Mouse (Mus musculus): ENCODE measurements around the gene Zxdb. TPM values are rescaled to one million over a fixed set of nuclear protein-coding genes. Genes with fewer than 3 reads are reported as not detected.
"Not testable (repeated sequence)": the region's sequence is repeated elsewhere in the genome, so short reads cannot be mapped to it uniquely, and the experiment has no call there.

Gene Zxdb
- polyA plus RNA-seq (2014; fragmentation: Nextera tagmentation; extraction: Ambion mirVana) = 1.6 and 2.4 TPM in 2 replicates

GRCm38 (mm10) chrX:94724192-94724971 lies at the start of gene Zxdb:
TSS of gene Zxdb (plus strand) at chrX:94724569.
- H3K9ac ChIP-seq (ENCODE audit: low read length); H3K9me3 ChIP-seq (ENCODE audit: control insufficient read depth, low read length); H3K4me1 ChIP-seq (ENCODE audit: control insufficient read depth, insufficient read depth, low read length); H3K4me2 ChIP-seq (ENCODE audit: low read depth); H3K27me3 ChIP-seq (ENCODE audit: control insufficient read depth, insufficient read depth, low read length); H3K36me3 ChIP-seq (ENCODE audit: control insufficient read depth, insufficient read depth, low read length); H3K27ac ChIP-seq (ENCODE audit: low read depth, low read length); DNase-seq (ENCODE audit: low spot score): not testable (repeated sequence)
- WGBS = no CpG with 5 or more reads among the region's 60 CpGs
- ATAC-seq (ENCODE audit: insufficient read depth, low FRiP score, low TSS enrichment) = peak; percentile 56
- H3K4me3 ChIP-seq (ENCODE audit: low read depth, low read length) = peak within 1 kb of the TSS; percentile 20; the same call in 1 of the 2 replicates

GRCm38 (mm10) chrX:94674977-94675376 lies 49.4 kb upstream of the Zxdb start:
- WGBS = 48% methylated on average over 4 of the region's 4 CpGs

GRCm38 (mm10) chrX:94681581-94681980 lies 42.8 kb upstream of the Zxdb start:
- no CpG with 5 or more reads among the region's 2 CpGs for WGBS
- not testable (repeated sequence) for ATAC-seq (ENCODE audit: insufficient read depth, low FRiP score, low TSS enrichment); H3K27me3 ChIP-seq (ENCODE audit: control insufficient read depth, insufficient read depth, low read length); H3K4me2 ChIP-seq (ENCODE audit: low read depth); H3K4me3 ChIP-seq (ENCODE audit: low read depth, low read length); DNase-seq (ENCODE audit: low spot score); H3K4me1 ChIP-seq (ENCODE audit: control insufficient read depth, insufficient read depth, low read length); H3K9me3 ChIP-seq (ENCODE audit: control insufficient read depth, low read length); H3K36me3 ChIP-seq (ENCODE audit: control insufficient read depth, insufficient read depth, low read length); H3K9ac ChIP-seq (ENCODE audit: low read length); H3K27ac ChIP-seq (ENCODE audit: low read depth, low read length)

More at GRCm38 (mm10) chrX:94674977-94675376, 49.4 kb upstream of the Zxdb start:
- peak; percentile 44 for DNase-seq (ENCODE audit: low spot score)
- H3K4me3 ChIP-seq (ENCODE audit: low read depth, low read length) = no peak overlapping the region
- no peak overlapping the region for H3K9ac ChIP-seq (ENCODE audit: low read length)
- H3K9me3 ChIP-seq (ENCODE audit: control insufficient read depth, low read length) = no peaks in the 10 kb centered on the region
- H3K36me3 ChIP-seq (ENCODE audit: control insufficient read depth, insufficient read depth, low read length) = no peaks in the 10 kb centered on the region
- no peak overlapping the region for H3K27ac ChIP-seq (ENCODE audit: low read depth, low read length)
- H3K27me3 ChIP-seq (ENCODE audit: control insufficient read depth, insufficient read depth, low read length) = no peaks in the 10 kb centered on the region
- no peak for ATAC-seq (ENCODE audit: insufficient read depth, low FRiP score, low TSS enrichment)
- H3K4me2 ChIP-seq (ENCODE audit: low read depth) = no peak overlapping the region
- no peaks in the 10 kb centered on the region for H3K4me1 ChIP-seq (ENCODE audit: control insufficient read depth, insufficient read depth, low read length)

GRCm38 (mm10) chrX:94689593-94689992 lies 34.8 kb upstream of the Zxdb start:
- H3K4me1 ChIP-seq (ENCODE audit: control insufficient read depth, insufficient read depth, low read length); DNase-seq (ENCODE audit: low spot score); H3K36me3 ChIP-seq (ENCODE audit: control insufficient read depth, insufficient read depth, low read length); H3K9me3 ChIP-seq (ENCODE audit: control insufficient read depth, low read length); H3K27me3 ChIP-seq (ENCODE audit: control insufficient read depth, insufficient read depth, low read length); H3K27ac ChIP-seq (ENCODE audit: low read depth, low read length); H3K4me3 ChIP-seq (ENCODE audit: low read depth, low read length); H3K9ac ChIP-seq (ENCODE audit: low read length); H3K4me2 ChIP-seq (ENCODE audit: low read depth): not testable (repeated sequence)
- WGBS = 87% methylated on average over 5 of the region's 5 CpGs
- peak; percentile 58; the same call in 1 of the 2 replicates for ATAC-seq (ENCODE audit: insufficient read depth, low FRiP score, low TSS enrichment)

DNA sequence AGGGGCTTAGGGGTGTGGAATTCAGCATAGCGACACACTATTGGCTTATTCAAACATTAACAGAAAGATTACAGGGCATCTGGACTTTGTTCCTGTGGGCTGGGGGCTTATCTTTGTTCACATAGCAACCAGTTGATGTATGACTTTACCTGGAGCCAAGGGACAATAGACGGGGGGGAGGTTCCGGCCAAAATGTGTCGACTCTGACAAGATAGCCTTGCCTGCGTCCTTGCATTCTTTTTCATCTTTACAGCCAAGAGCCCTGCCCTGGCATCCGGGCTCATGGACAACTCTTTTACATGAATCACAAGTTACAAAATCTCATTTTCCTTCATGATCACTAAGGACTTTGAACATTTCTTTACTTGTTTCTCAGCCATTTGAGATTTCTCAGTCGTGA lies 17.7 kb upstream of the Zxdb start:
- not testable (repeated sequence) for H3K27me3 ChIP-seq (ENCODE audit: control insufficient read depth, insufficient read depth, low read length); H3K4me2 ChIP-seq (ENCODE audit: low read depth); H3K9me3 ChIP-seq (ENCODE audit: control insufficient read depth, low read length); DNase-seq (ENCODE audit: low spot score); H3K36me3 ChIP-seq (ENCODE audit: control insufficient read depth, insufficient read depth, low read length); H3K4me1 ChIP-seq (ENCODE audit: control insufficient read depth, insufficient read depth, low read length); H3K4me3 ChIP-seq (ENCODE audit: low read depth, low read length); H3K9ac ChIP-seq (ENCODE audit: low read length); ATAC-seq (ENCODE audit: insufficient read depth, low FRiP score, low TSS enrichment); H3K27ac ChIP-seq (ENCODE audit: low read depth, low read length)
- 96% methylated on average over 6 of the region's 7 CpGs for WGBS

DNA sequence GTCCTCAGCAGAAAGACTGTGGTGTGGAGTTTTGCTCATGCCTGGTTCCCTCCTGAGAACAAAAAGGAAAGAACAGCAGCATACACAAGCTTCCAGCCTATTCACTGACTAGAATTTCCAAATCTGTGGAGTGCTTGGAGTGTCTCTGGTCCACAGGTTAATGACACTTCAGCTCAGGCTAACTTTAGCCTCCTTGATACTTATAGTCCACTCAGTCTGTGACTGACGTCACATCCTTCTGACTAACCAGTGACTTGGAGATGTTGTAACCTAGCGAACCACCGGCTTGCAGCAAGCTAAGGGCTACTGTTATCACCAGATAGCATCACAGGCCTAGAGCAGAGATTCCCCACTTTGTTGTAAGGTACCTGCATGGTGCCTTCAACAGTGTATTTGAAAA lies 14.6 kb upstream of the Zxdb start:
- WGBS = no CpG with 5 or more reads among the region's 3 CpGs
- ATAC-seq (ENCODE audit: insufficient read depth, low FRiP score, low TSS enrichment); H3K4me3 ChIP-seq (ENCODE audit: low read depth, low read length); H3K27me3 ChIP-seq (ENCODE audit: control insufficient read depth, insufficient read depth, low read length); H3K9ac ChIP-seq (ENCODE audit: low read length); H3K4me2 ChIP-seq (ENCODE audit: low read depth); DNase-seq (ENCODE audit: low spot score); H3K36me3 ChIP-seq (ENCODE audit: control insufficient read depth, insufficient read depth, low read length); H3K27ac ChIP-seq (ENCODE audit: low read depth, low read length); H3K4me1 ChIP-seq (ENCODE audit: control insufficient read depth, insufficient read depth, low read length); H3K9me3 ChIP-seq (ENCODE audit: control insufficient read depth, low read length): not testable (repeated sequence)

DNA sequence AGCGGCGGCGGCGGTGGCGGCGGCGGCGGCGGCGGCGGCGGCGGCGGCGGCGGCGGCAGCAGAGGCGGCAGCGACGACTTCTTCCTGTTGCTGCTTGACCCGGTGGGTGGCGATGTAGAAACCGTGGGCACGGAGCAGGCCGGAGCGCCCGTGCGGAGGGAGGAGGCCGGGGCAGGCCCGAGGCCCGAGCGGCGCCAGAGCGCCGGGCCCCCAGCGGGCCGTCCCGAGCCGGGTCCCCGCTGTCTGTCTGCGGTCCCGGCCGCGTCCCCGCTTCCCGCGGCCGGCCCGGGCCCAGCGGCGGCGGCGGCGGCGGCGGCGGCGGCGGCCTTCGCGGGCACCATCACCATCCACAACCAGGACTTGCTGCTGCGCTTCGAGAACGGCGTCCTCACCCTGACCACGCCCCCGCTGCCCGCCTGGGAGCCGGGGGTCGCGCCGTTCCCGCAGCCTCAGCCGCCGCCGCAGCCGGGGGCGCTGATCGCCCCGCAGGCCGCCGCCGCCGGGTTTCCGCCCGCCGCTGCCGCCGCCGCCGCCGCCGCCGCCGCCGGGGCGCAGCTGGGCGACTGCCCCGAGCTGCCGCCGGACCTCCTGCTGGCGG lies 702 bp downstream of the Zxdb start:
- H3K4me2 ChIP-seq (ENCODE audit: low read depth); H3K27ac ChIP-seq (ENCODE audit: low read depth, low read length); H3K9ac ChIP-seq (ENCODE audit: low read length); H3K9me3 ChIP-seq (ENCODE audit: control insufficient read depth, low read length); DNase-seq (ENCODE audit: low spot score); H3K4me1 ChIP-seq (ENCODE audit: control insufficient read depth, insufficient read depth, low read length); H3K27me3 ChIP-seq (ENCODE audit: control insufficient read depth, insufficient read depth, low read length); H3K36me3 ChIP-seq (ENCODE audit: control insufficient read depth, insufficient read depth, low read length): not testable (repeated sequence)
- H3K4me3 ChIP-seq (ENCODE audit: low read depth, low read length) = peak overlapping the region; percentile 20; the same call in 1 of the 2 replicates
- 0% methylated on average over 14 of the region's 102 CpGs for WGBS
- peak; percentile 69 for ATAC-seq (ENCODE audit: insufficient read depth, low FRiP score, low TSS enrichment)

- not testable (repeated sequence) for H3K9me3 ChIP-seq (ENCODE audit: control insufficient read depth, low read length); H3K4me2 ChIP-seq (ENCODE audit: low read depth); H3K27ac ChIP-seq (ENCODE audit: low read depth, low read length); H3K27me3 ChIP-seq (ENCODE audit: control insufficient read depth, insufficient read depth, low read length); H3K4me1 ChIP-seq (ENCODE audit: control insufficient read depth, insufficient read depth, low read length); H3K36me3 ChIP-seq (ENCODE audit: control insufficient read depth, insufficient read depth, low read length); H3K9ac ChIP-seq (ENCODE audit: low read length); DNase-seq (ENCODE audit: low spot score)
- ATAC-seq (ENCODE audit: insufficient read depth, low FRiP score, low TSS enrichment) = peak; percentile 62
- peak overlapping the region; percentile 20; the same call in 1 of the 2 replicates for H3K4me3 ChIP-seq (ENCODE audit: low read depth, low read length)
- no CpG with 5 or more reads among the region's 41 CpGs for WGBS
These were observed 1.3 kb downstream of the Zxdb start for GRCm38 (mm10) chrX:94725627-94726083.

- Histone ChIP-seq H3K36me3 (ENCODE audit: control insufficient read depth, insufficient read depth, low read length) (no peaks in the 10 kb centered on the region), H3K4me3 (ENCODE audit: low read depth, low read length) (no peak overlapping the region), H3K9ac (ENCODE audit: low read length) (no peak overlapping the region), H3K4me1 (ENCODE audit: control insufficient read depth, insufficient read depth, low read length) (no peaks in the 10 kb centered on the region), H3K9me3 (ENCODE audit: control insufficient read depth, low read length) (no peaks in the 10 kb centered on the region), H3K27ac (ENCODE audit: low read depth, low read length) (no peak overlapping the region), H3K27me3 (ENCODE audit: control insufficient read depth, insufficient read depth, low read length) (no peaks in the 10 kb centered on the region), H3K4me2 (ENCODE audit: low read depth) (no peak overlapping the region)
- DNase-seq (ENCODE audit: low spot score) (no peak), ATAC-seq (ENCODE audit: insufficient read depth, low FRiP score, low TSS enrichment) (no peak)
These were observed 7.2 kb downstream of the Zxdb start for GRCm38 (mm10) chrX:94731596-94731995.
